Mouse (Mus musculus) embryo, embryonic 9.5 days (tissue): Measurements from ENCODE around the gene Snx32.
A peak's percentile ranks its signal among the peaks of the same experiment; 100 is the strongest.

ENCODE experiments used
- DNase-seq: peaks from one replicate; pipeline ENCODE4 v3.0.0-alpha.2; 2017; ENCODE audit errors: extremely low spot score

The Snx32 gene

GRCm38 (mm10) chr19:5510031-5511026 lies at the start of gene Snx32:
Gene Snx32, minus strand, starts transcription at chr19:5510538.
- peak; percentile 93 for DNase-seq

DNA sequence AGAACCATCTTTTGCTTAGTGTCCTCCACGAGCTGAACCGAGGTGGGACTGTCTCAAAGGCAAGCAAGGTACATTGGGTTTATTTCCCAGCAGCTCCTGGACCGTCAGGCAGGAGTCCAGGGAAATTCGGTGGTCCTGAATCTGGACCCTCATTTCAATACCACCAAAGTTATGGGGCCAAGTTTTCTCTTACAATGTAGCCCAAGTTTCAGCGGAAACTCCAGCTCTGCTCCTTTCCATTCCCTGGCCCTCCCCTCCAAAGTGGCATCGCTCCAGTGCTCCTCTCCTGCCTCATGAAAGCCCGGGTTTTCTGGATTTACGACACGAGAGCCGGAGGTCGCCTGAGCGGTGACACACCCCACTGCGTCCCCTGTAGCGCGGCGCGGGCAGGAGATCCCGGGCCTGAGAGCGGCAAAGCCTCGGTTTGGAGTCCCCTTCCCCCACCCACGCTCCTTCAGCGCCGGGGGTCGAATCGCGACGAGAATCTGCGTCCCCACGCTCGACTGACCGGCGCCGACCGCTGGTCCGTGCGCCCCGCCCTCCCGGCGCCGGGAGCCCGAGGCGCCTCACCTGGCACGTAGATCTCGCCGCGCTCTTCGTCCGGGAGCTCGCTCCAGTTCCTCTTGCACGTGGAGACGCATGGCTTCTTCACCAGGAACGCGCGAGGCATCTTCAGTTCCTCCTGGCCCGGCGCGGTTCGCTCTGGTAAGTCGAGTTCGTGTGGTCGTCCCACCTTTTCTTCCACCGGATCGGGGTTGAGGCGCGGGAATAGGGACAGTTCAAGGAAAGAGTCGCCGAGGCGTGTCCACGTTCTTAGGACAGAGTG lies 49.5 kb upstream of the Snx32 start:
- no peak for DNase-seq

GRCm38 (mm10) chr19:5559229-5559628 lies 48.9 kb upstream of the Snx32 start:
- DNase-seq, result no peak

DNA sequence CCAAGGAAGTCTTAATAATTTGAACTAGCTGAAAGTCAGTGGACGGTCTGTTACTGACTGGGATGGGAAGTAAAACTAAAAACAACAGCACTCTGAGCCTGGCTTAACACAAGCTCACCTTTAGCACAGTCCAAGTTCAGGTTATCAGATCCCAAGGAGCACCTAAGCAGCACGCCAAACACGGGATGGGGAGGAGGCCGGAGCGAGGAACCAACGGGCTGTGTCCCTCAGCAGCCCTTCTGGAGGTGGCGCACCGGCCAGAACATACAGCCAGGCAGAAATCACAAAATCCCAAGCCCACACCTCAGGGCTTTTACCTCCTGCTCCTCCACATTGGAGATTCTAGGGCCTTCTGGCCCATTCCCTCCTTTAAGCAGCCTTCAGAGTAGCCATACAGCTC lies 48.4 kb upstream of the Snx32 start:
- no peak for DNase-seq

DNA sequence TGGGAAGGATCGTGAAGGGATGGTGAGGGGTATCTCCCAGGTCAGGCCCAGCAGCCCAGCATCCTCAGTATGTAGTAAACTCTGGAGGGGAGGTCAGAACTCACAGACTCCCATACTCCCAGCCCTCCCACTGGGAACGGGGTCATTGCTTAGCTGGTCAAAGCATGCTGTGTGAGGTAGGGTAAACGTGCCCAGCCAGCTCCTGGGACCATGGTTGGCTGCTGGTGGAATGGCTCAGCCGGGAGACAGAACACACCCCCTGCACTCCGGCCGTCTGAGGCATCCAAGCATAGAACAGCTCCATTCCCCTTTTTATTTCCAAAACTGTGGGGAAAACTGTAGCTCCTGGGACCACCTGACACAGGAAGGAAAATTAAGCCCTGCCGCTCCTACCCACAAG lies 47.8 kb upstream of the Snx32 start:
- no peak for DNase-seq

- no peak for DNase-seq
These were observed 43.9 kb upstream of the Snx32 start for GRCm38 (mm10) chr19:5554212-5554611.

DNA sequence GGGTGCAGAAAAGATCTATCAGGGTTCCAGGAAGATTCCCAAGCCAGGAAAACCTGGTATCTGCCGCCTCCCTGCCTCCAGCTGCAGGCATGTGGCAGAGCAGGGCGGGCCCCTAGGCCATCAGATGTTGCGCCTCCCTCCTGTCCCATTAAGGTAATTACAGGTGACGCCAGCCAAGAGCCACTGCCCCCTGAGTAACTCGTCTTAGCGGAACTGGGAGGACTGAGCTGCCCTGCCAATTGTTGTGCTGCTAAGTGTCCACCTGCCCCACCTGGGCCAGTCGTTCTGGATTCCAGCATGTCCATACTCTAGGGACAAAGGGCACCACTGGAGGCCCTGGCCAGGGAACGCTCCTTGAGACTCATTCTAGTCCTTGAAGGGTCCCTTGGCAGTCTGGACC lies 43.5 kb upstream of the Snx32 start:
- DNase-seq, result no peak

- no peak for DNase-seq
These were observed 37.2 kb upstream of the Snx32 start for GRCm38 (mm10) chr19:5547471-5548056.

DNA sequence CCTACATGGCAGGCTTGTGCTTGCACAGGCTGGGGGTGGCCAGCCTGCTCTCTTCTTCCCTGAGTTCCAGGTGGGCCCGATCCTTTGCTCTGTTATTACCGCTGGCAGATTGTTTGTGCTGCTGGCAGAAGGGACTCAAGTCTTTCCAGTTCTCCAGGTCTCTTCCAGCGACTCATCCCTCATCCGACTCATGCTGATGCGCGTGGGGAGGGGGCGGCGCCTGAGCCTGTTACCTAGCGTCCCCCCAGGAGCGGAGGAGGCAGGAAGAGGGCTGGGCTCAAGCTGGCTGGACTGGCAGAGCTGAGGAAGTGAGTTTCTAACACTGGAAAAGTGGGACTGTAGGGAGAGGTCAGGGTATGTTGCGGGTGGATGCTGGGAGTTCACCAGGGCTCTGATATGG lies 33.7 kb upstream of the Snx32 start:
- DNase-seq, result no peak

GRCm38 (mm10) chr19:5543362-5543761 lies 33.0 kb upstream of the Snx32 start:
- no peak for DNase-seq

DNA sequence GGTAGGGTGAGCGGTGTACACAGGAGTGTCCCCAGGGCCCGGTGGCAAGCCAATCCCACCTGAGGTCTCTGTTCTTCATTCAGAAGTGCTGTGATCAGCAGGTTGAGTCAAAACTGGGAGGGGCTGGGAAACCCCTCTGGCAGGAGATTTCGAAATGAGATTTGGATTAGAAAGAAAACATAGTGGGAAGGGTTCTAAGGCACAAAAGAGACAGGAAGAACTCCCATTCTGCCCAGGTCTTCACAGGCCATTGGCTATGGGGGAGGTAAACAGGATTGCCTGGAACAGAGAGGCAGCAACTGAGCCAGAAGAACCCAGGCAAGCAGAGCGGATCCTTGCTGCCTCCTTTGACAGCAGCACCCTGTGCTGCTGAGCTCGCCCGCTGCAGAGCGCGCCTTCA lies 28.4 kb upstream of the Snx32 start:
- no peak for DNase-seq

- DNase-seq, result no peak
These were observed 22.2 kb upstream of the Snx32 start for GRCm38 (mm10) chr19:5532520-5532919.

- DNase-seq, result no peak
These were observed 19.8 kb upstream of the Snx32 start for GRCm38 (mm10) chr19:5530138-5530524.

GRCm38 (mm10) chr19:5529325-5530137 lies 19.2 kb upstream of the Snx32 start:
- DNase-seq, result peak; percentile 94

- DNase-seq, result no peak
These were observed 14.9 kb upstream of the Snx32 start for GRCm38 (mm10) chr19:5525204-5525603.

DNA sequence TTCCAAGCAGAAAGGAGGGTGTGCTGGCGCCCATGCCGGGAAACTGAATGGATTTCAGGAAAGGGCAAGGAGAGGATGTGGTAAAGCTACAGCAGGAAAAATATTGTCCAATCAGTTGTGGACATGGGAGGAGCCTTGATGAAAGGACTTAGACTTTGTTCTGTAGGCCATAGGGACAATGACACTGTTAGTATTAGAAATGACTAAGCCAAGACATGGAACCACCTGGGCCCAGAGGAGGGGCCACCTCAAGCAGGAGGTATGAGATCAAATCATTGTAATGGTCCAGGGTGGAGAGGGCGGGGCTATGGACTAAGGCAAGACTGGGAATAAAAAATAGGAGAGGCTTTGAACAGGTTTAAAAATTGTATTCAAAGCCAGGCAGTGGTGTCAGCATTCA lies 8.4 kb upstream of the Snx32 start:
- DNase-seq, result no peak

GRCm38 (mm10) chr19:5516906-5517505 lies 6.7 kb upstream of the Snx32 start:
- no peak for DNase-seq

GRCm38 (mm10) chr19:5515840-5516777 lies 5.8 kb upstream of the Snx32 start:
- DNase-seq, result no peak

DNA sequence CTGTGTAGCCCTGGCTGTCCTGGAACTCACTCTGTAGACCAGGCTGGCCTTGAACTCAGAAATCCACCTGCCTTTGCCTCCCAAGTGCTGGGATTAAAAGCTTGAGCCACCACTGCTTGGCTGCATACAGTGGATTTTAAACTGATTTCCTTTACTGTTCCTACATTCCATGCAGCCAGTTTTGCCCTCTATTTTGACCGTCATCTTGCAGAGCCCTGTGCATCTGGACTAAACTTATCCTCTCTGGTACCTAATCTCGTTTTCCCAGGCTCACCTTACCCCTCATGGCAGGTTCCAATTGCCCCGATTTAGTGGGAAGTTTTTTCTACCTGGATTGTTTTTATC lies 2.6 kb upstream of the Snx32 start:
- no peak for DNase-seq
